Mouse (Mus musculus) bone marrow, adult 2 months (tissue): ENCODE results near the gene Erh. TPM values are rescaled to one million over a fixed set of nuclear protein-coding genes. Genes with fewer than 3 reads are reported as not detected.

Experiments
- H3K27ac ChIP-seq: fragments of 200-500 bp; 2 replicates; pipeline ENCODE4 v1.5.1; 2012; ENCODE audit warnings: low read depth, mild to moderate bottlenecking, control low read depth, inconsistent platforms, low read length; ENCODE audit not compliant: control insufficient read depth, poor library complexity, insufficient read depth
- H3K4me1 ChIP-seq: fragments of 200-500 bp; 2 replicates; pipeline ENCODE4 v1.6.1; 2011; ENCODE audit warnings: low read length; ENCODE audit not compliant: control insufficient read depth, insufficient read depth
- H3K4me3 ChIP-seq: fragments of 200-500 bp; replicated peaks from 2 replicates; pipeline ENCODE3; 2011; ENCODE audit warnings: mild to moderate bottlenecking, low read depth, low read length, control low read depth; ENCODE audit not compliant: control insufficient read depth
- CTCF ChIP-seq: fragments of 200-500 bp; IDR thresholded peaks from 2 replicates; pipeline ENCODE4 v1.5.1; 2011; ENCODE audit warnings: low read length, control low read depth; ENCODE audit not compliant: control insufficient read depth, insufficient read depth
- POLR2A ChIP-seq: fragments of 200-500 bp; IDR thresholded peaks from 2 replicates; pipeline ENCODE4 v1.6.1; 2011; ENCODE audit warnings: low read depth, mild to moderate bottlenecking, control low read depth, low read length, borderline replicate concordance; ENCODE audit not compliant: control insufficient read depth
- WGBS: fragments of 180-500 bp; shearing (Covaris S2); methylation state at CpG from one replicate; pipeline ENCODE4 v1.1.7; 2018; 5-methylcytosine and 5-hydroxymethylcytosine counted together
- polyA plus RNA-seq: library from polyadenylated mRNA; stranded (reverse); fragments of >200 nt; gene quantifications from 2 replicates; pipeline ENCODE4 v1.2.4, GENCODE M21; 2011; ENCODE audit warnings: low replicate concordance; ENCODE audit not compliant: missing spikeins, insufficient read depth, insufficient read length

Gene Erh
- 18.9 and 23.6 TPM in 2 replicates for polyA plus RNA-seq

- under 1% methylated on average over 50 of the region's 50 CpGs for WGBS
- Histone ChIP-seq H3K4me1 (peaks cover 4% of the 10 kb centered on the region), H3K4me3 (peak within 1 kb of the TSS; percentile 96), H3K27ac (peak within 1 kb of the TSS; percentile 36)
- TF ChIP-seq CTCF = no peak
- peak; percentile 84; the same call in 1 of the 2 replicates for TF ChIP-seq POLR2A
These were observed at the start of gene Erh, which contains the start of gene Slc39a9 for GRCm38 (mm10) chr12:80643693-80644505. Erh (minus strand) TSS chr12:80644341. Slc39a9 (plus strand) TSS chr12:80643883.

GRCm38 (mm10) chr12:80693700-80694099, 49.6 kb upstream of the Erh start:
- WGBS = 63% methylated on average over 2 of the region's 2 CpGs
- H3K4me3 ChIP-seq = no peak overlapping the region
- no peaks in the 10 kb centered on the region for H3K4me1 ChIP-seq
- TF ChIP-seq POLR2A (no peak), CTCF (no peak)
- H3K27ac ChIP-seq = no peak overlapping the region

- Histone ChIP-seq H3K27ac (peak within 1 kb of the TSS; percentile 12; the same call in 1 of the 2 replicates), H3K4me3 (no peak within 1 kb of the TSS), H3K4me1 (no peaks in the 10 kb centered on the region)
- TF ChIP-seq POLR2A = 0 out of 2 replicates have a peak, but pooled peaks have one; percentile 19
- TF ChIP-seq CTCF = no peak
- 8% methylated on average over 48 of the region's 52 CpGs for WGBS
These were observed 48.3 kb upstream of the Erh start, which contains the start of gene Plekhd1 for GRCm38 (mm10) chr12:80692269-80692972. Plekhd1 (plus strand) TSS chr12:80692591.

- TF ChIP-seq POLR2A (no peak), CTCF (no peak)
- WGBS = 34% methylated on average over 12 of the region's 12 CpGs
- Histone ChIP-seq H3K4me3 (no peak overlapping the region), H3K27ac (no peak overlapping the region), H3K4me1 (no peaks in the 10 kb centered on the region)
These were observed 47.5 kb upstream of the Erh start for GRCm38 (mm10) chr12:80691671-80692091.

- H3K27ac ChIP-seq = no peak overlapping the region
- WGBS = 77% methylated on average over 5 of the region's 5 CpGs
- H3K4me1 ChIP-seq = no peaks in the 10 kb centered on the region
- TF ChIP-seq CTCF (no peak), POLR2A (no peak)
- no peak overlapping the region for H3K4me3 ChIP-seq
These were observed 45.6 kb upstream of the Erh start for GRCm38 (mm10) chr12:80689696-80690095.

- H3K4me3 ChIP-seq = no peak overlapping the region
- whole genome bisulfite sequencing = 17% methylated on average over 10 of the region's 10 CpGs
- H3K27ac ChIP-seq = no peak overlapping the region
- no peak for TF ChIP-seq CTCF
- no peak for TF ChIP-seq POLR2A
- H3K4me1 ChIP-seq = no peaks in the 10 kb centered on the region
These were observed 43.7 kb upstream of the Erh start for GRCm38 (mm10) chr12:80687788-80688211.

GRCm38 (mm10) chr12:80684316-80684715, 40.2 kb upstream of the Erh start:
- Histone ChIP-seq H3K4me3 (no peak overlapping the region), H3K4me1 (no peaks in the 10 kb centered on the region; the same call in 1 of the 2 replicates), H3K27ac (no peak overlapping the region)
- TF ChIP-seq POLR2A (no peak), CTCF (no peak)
- WGBS = 89% methylated on average over 3 of the region's 3 CpGs

- H3K4me1 ChIP-seq = no peaks in the 10 kb centered on the region; the same call in 1 of the 2 replicates
- peak overlapping the region; percentile 36; the same call in 1 of the 2 replicates for H3K27ac ChIP-seq
- H3K4me3 ChIP-seq = no peak overlapping the region
- 74% methylated on average over 3 of the region's 3 CpGs for WGBS
- TF ChIP-seq CTCF (no peak), POLR2A (no peak)
These were observed 39.4 kb upstream of the Erh start for GRCm38 (mm10) chr12:80683554-80683953.
